ENCODE assay signal across 20 mouse cellular contexts in genomic region chr5:112167790-112168189, GRCm38 (mm10).
"Had no signal": no experiment of that assay in that cellular context is flagged by ENCODE, and none has a peak within 500 bp of the region (broad histone marks: within the 10 kb centered on the region; RNA-seq: fewer than 3 reads in every experiment).

No protein-coding gene starts in this region.

- H3K27me3 ChIP-seq: liver, embryonic 15.5 days; lung, embryonic 15.5 days had no signal

- H3K9ac ChIP-seq: liver, embryonic 15.5 days; liver, postnatal 0 days; lung, embryonic 15.5 days; midbrain, embryonic 13.5 days; midbrain, embryonic 15.5 days; neural tube, embryonic 12.5 days had no signal

- H3K36me3 ChIP-seq: liver, embryonic 15.5 days; lung, embryonic 15.5 days; midbrain, embryonic 13.5 days; midbrain, embryonic 15.5 days; neural tube, embryonic 12.5 days had no signal

- H3K9me3 ChIP-seq: liver, embryonic 15.5 days; lung, embryonic 15.5 days; midbrain, embryonic 13.5 days; midbrain, embryonic 15.5 days; neural tube, embryonic 12.5 days had no signal

- H3K4me2 ChIP-seq: liver, embryonic 15.5 days; lung, embryonic 15.5 days; midbrain, embryonic 11.5 days; midbrain, embryonic 13.5 days; midbrain, embryonic 15.5 days; neural tube, embryonic 12.5 days had no signal

- DNase-seq: liver, postnatal 0 days; lung, adult 2 months; lung, postnatal 14 days; lung, postnatal 36 days; right cerebral cortex, adult 18-20 months; right cerebral cortex, postnatal 25 days; right cerebral cortex, postnatal 4 days; spleen, adult 18-20 months; thymus, adult 18-20 months; thymus, postnatal 14 days; thymus, postnatal 36 days had no signal

- H3K4me3 ChIP-seq: liver, embryonic 15.5 days; lung, embryonic 15.5 days; megakaryocyte, embryonic 14.5 days; midbrain, embryonic 13.5 days; midbrain, embryonic 15.5 days; neural tube, embryonic 12.5 days had no signal

- H3K4me1 ChIP-seq: liver, embryonic 15.5 days; megakaryocyte, embryonic 14.5 days had no signal

- ATAC-seq: liver, postnatal 0 days; lung, postnatal 0 days; midbrain, embryonic 13.5 days; midbrain, embryonic 15.5 days had no signal

- H3K27ac ChIP-seq: liver, embryonic 15.5 days; lung, embryonic 15.5 days; macrophage; neural tube, embryonic 12.5 days had no signal
